Mouse (Mus musculus) heart, adult 2 months (tissue): ENCODE measurements around the gene Ncor2.

Experiments
- CTCF ChIP-seq: fragments of 200-600 bp; IDR thresholded peaks from 2 replicates; pipeline ENCODE4 v1.8.1; 2022; ENCODE audit warnings: antibody characterized with exemption, mild to moderate bottlenecking, moderate library complexity
- EP300 ChIP-seq: fragments of 200-500 bp; IDR thresholded peaks from 2 replicates; pipeline ENCODE4 v1.6.1; 2011; ENCODE audit warnings: low read depth, low read length, control low read depth; ENCODE audit not compliant: insufficient read depth
- POLR2A ChIP-seq: fragments of 200-500 bp; IDR thresholded peaks from 2 replicates; pipeline ENCODE4 v1.6.1; 2011; ENCODE audit warnings: mild to moderate bottlenecking, low read depth, low read length, control low read depth; ENCODE audit not compliant: insufficient read depth

DNA sequence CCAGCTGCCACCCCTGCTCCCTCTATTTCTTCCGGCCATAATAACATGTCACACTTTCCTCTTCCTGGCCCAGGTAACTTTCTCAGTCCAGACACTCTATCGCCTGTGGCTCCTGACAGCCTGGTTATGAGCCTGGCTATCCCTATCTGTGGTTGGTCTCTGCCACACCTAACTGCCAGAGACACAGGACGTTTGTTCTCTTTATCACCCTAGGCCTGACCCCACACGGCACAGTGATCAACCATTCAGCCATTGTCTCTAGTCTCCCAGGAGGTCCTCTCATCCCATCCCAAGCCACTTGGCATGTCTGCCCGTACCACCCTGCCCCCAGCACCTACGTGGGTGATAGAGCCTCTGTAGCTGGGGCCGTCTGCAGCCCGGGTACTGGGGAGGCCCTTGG is 142.5 kb downstream of the Ncor2 start:
- no peak for TF ChIP-seq CTCF
- no peak for TF ChIP-seq POLR2A
- no peak for TF ChIP-seq EP300
